Mouse (Mus musculus) left cerebral cortex, adult 2 months (tissue): Measurements from ENCODE around the gene Trem2. TPM values are rescaled to one million over a fixed set of nuclear protein-coding genes. Genes with fewer than 3 reads are reported as not detected.

Experiments
- DNase-seq, 2 experiments: peaks; one replicate each; pipeline ENCODE4 v3.0.0; 2021 to 2022; ENCODE audit warnings: low spot score in 2 of 2, mixed read lengths in 1 of 2; ENCODE audit errors: extremely low spot score in 1 of 2
- H3K27ac ChIP-seq: fragments of 200-600 bp; 2 replicates; pipeline ENCODE4 v1.8.1; 2022
- H3K4me3 ChIP-seq: fragments of 200-600 bp; 2 replicates; pipeline ENCODE4 v1.8.1; 2022
- CTCF ChIP-seq: fragments of 200-600 bp; IDR thresholded peaks from 2 replicates; pipeline ENCODE4 v1.8.1; 2022; ENCODE audit warnings: antibody characterized with exemption, mild to moderate bottlenecking, moderate library complexity
- intact Hi-C: fragments of 180-260 bp; cut with DNase I; formaldehyde crosslinking; loops from one replicate; pipeline ENCODE4 v1.15.1; 2025
- total RNA-seq, 2 experiments: library from RNA; stranded (reverse); gene quantifications; 2 replicates each; pipeline ENCODE4 v1.2.3; 2021

Gene Trem2
- total RNA-seq, 2 experiments from 2014 or later, result 8.3 to 11.0 TPM

- TF ChIP-seq CTCF, result no peak
- Histone ChIP-seq H3K4me3 (no peak overlapping the region), H3K27ac (no peak overlapping the region)
- DNase-seq, result no peak
- intact Hi-C loops, result no loop called here
These were observed 9.6 kb downstream of the Trem2 start for GRCm38 (mm10) chr17:48355822-48356221.

DNA sequence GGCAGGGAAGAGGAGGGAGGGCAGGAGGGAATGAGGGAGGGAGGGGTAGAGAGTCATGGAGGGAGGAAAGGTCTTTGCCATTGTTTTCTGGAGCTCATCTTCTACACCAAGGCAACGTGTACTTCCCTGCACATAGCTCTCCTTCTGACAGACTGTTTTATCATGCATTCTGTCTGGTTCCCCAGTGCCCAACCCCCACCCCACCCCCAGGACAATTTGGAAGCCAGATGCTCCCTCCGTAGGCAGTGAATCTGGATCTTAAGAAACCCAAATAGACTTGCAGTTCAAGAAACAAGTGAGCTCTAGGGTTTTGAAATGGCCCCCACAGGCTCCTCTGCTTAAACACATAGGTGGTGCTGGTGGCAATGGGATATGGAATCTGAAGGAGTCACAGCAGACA is 11.7 kb downstream of the Trem2 start:
- intact Hi-C loops, result no loop called here
- H3K4me3 ChIP-seq, result no peak overlapping the region
- DNase-seq, result no peak
- H3K27ac ChIP-seq, result no peak overlapping the region; the same call in 1 of the 2 replicates
- no peak for TF ChIP-seq CTCF

- DNase-seq, result no peak
- TF ChIP-seq CTCF, result no peak
- Histone ChIP-seq H3K27ac (no peak within 1 kb of the TSS; the same call in 1 of the 2 replicates), H3K4me3 (no peak within 1 kb of the TSS)
- intact Hi-C loops, result no loop called here
These were observed 13.4 kb downstream of the Trem2 start, which contains the start of gene Treml1 for GRCm38 (mm10) chr17:48359616-48360015. TSS of gene Treml1 (plus strand) at chr17:48359916.

DNA sequence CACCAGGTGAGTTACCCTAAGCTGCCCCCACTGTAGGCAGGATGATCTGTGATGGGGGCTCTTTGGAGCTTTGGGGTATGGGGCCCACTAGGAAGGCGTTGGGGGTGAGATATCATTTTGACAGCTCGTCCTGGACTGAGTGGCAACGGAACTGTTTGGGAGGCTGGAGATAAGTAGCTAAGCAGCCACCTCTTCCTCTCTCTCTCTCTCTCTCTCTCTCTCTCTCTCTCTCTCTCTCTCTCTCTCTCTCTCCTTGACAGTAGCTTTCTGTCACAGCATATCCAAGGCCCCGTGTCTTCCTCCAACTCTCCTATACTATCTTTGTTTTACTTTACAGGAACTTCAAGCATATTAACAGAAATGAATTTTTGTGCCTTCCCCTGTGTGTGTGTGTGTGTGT is 14.3 kb downstream of the Trem2 start:
- intact Hi-C loops, result no loop called here
- no peak for DNase-seq
- TF ChIP-seq CTCF, result no peak
- Histone ChIP-seq H3K27ac (no peak overlapping the region), H3K4me3 (no peak overlapping the region)

DNA sequence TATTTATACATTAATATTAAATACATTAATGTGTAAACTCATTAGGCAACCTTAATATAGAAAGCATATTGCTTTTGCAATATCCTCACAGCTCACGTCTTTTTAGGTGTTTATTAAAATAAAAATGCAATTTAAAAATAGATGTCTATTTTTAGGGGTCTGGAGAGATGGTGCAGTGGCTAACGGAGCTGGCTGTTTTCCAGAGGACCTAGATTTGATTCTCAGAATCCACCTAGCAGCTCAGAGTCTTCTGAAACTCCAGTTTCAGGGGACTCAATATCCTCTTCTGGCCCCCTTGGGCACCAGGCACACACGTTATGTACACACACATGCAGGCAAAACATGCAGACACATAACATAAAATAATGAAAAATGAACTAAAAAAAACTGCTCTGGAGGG is 16.1 kb downstream of the Trem2 start:
- no peak for TF ChIP-seq CTCF
- DNase-seq, result no peak

DNA sequence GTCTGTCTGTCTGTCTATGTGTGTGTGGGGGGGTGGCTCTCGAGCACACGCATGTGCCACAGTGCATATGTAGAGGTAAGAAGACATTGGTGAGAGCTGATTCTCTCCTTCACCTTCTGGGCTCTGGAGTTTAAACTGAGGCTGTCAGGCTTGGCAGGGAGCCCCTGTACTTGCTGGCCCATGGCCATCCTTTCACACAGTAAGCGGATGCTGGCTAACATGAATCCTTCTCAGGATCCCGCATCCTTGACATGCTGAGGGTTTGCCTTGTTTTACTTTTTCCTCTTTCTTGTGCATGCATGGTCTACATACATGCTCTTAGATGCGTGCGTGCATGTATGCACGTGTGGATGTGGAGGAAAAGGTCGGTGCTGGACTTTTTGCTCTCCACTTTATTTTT is 16.8 kb downstream of the Trem2 start:
- DNase-seq, result peak; percentile 36 to 37
- TF ChIP-seq CTCF, result no peak
- intact Hi-C loops, result no loop called here
- H3K27ac ChIP-seq, result no peak overlapping the region
- H3K4me3 ChIP-seq, result no peak overlapping the region

More for the DNA sequence above, 16.1 kb downstream of the Trem2 start:
- H3K27ac ChIP-seq, result no peak overlapping the region
- intact Hi-C loops, result no loop called here
- no peak overlapping the region for H3K4me3 ChIP-seq

- no peak for DNase-seq
- Histone ChIP-seq H3K4me3 (no peak overlapping the region), H3K27ac (no peak overlapping the region)
- TF ChIP-seq CTCF, result no peak
- intact Hi-C loops, result no loop called here
These were observed 17.3 kb downstream of the Trem2 start for GRCm38 (mm10) chr17:48363421-48363965.

GRCm38 (mm10) chr17:48365511-48366155 is 19.4 kb downstream of the Trem2 start:
- no peak for DNase-seq
- H3K27ac ChIP-seq, result no peak overlapping the region
- intact Hi-C loops, result no loop called here
- TF ChIP-seq CTCF, result no peak
- no peak overlapping the region for H3K4me3 ChIP-seq

- TF ChIP-seq CTCF, result no peak
- intact Hi-C loops, result no loop called here
- no peak for DNase-seq
- Histone ChIP-seq H3K4me3 (no peak overlapping the region), H3K27ac (no peak overlapping the region)
These were observed 20.6 kb downstream of the Trem2 start for GRCm38 (mm10) chr17:48366806-48367205.

- no peak for TF ChIP-seq CTCF
- no peak for DNase-seq
- Histone ChIP-seq H3K27ac (no peak overlapping the region), H3K4me3 (no peak overlapping the region)
- intact Hi-C loops, result loop anchor here (2.0 kb wide), 1 partner anchor 35 kb away; no protein-coding TSS in a partner anchor
These were observed 25.4 kb downstream of the Trem2 start for GRCm38 (mm10) chr17:48371621-48372020.

GRCm38 (mm10) chr17:48372987-48373386 is 26.8 kb downstream of the Trem2 start:
- TF ChIP-seq CTCF, result no peak
- DNase-seq, result peak; percentile 26 to 30
- Histone ChIP-seq H3K27ac (peak overlapping the region; percentile 63), H3K4me3 (no peak overlapping the region)
- intact Hi-C loops, result loop anchor here (2.0 kb wide), 1 partner anchor 34 kb away; no protein-coding TSS in a partner anchor

- intact Hi-C loops, result loop anchor here (1.0 kb wide), 1 partner anchor 50 kb away; no protein-coding TSS in a partner anchor
- peak overlapping the region; percentile 72; the same call in 1 of the 2 replicates for H3K27ac ChIP-seq
- DNase-seq, result no peak
- no peak overlapping the region for H3K4me3 ChIP-seq
- no peak for TF ChIP-seq CTCF
These were observed 29.9 kb downstream of the Trem2 start for GRCm38 (mm10) chr17:48376102-48376501.

GRCm38 (mm10) chr17:48379050-48379449 is 32.8 kb downstream of the Trem2 start:
- no peak overlapping the region for H3K4me3 ChIP-seq
- no peak overlapping the region for H3K27ac ChIP-seq
- no peak for TF ChIP-seq CTCF
- intact Hi-C loops, result no loop called here
- no peak for DNase-seq
